Mouse (Mus musculus): ENCODE results near the gene Bmp7. TPM values are rescaled to one million over a fixed set of nuclear protein-coding genes. Genes with fewer than 3 reads are reported as not detected.

The Bmp7 gene
- total RNA-seq, 2 experiments from 2014 or later, result 10.8 to 12.2 TPM

DNA sequence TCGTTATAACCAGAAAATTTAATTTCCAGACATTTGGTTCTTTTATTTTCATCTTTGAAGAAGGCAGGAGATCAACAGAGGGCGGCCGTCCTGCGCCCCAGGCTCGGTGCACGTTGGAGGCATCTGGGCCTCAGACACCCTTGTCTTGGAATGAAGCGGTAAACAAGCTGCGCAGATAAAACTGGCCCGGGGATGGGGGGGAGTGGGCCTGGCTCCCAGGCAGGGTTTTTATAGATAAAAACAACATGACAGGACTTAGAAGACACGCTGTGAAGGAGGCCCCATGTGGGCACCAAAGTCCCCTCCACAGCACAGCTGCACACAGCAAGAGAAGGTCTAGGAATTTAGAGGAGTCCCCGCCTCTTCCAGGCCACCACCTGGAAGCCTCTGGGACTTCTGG, 10.6 kb upstream of the Bmp7 start:
- DNase-seq (ENCODE audit: low spot score in 2 of 2), result no peak
- intact Hi-C loops (cut with DNase I), result no loop called here

DNA sequence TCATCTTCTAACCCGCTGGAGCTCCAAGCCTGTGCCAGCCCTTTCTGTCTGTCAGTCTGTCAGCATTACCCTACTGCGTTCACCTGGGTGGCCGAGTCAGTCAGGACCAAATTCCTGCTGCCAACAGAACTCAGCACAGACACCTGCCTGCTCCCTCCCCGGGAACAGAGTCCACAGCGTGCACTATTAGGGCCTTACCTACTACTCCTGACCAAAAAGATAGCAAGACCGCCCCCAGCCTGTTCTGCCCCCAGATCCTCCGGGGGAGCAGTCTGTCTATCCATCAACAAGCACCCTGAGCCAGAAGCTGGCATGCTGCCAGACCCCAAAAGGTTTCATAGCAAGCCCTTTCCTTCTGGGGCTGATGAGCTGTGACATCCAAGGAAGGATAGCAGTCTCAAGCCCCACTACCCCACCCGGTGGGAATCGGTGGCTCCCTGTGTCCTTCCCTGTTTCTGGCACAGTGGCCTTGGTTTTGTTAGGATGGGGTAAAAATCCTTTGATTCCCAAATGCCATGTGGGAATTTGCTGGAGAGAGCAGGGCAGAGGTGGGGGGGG, 10.1 kb upstream of the Bmp7 start:
- intact Hi-C loops (cut with DNase I), result no loop called here
- no peak for DNase-seq (ENCODE audit: low spot score in 2 of 2)

DNA sequence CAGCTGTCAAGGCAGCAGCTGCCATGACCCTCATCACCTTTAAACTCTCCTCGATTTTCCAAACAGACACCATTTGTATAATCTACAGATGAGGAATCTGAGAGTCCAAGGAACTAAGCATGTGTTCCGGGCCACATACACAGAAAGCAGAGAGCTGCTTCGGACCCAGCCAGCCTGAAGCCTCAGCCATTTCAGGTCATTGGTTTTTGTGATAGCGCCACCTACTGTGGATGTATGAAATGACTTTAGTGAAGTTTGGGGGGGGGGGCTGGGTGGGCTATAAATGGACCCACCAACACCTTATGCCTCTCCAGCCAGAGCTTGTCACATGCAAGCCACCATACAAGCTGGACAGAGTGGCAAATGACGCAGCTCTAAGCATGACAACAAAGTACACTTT, 8.9 kb upstream of the Bmp7 start:
- intact Hi-C loops (cut with DNase I), result no loop called here
- no peak for DNase-seq (ENCODE audit: low spot score in 2 of 2)

DNA sequence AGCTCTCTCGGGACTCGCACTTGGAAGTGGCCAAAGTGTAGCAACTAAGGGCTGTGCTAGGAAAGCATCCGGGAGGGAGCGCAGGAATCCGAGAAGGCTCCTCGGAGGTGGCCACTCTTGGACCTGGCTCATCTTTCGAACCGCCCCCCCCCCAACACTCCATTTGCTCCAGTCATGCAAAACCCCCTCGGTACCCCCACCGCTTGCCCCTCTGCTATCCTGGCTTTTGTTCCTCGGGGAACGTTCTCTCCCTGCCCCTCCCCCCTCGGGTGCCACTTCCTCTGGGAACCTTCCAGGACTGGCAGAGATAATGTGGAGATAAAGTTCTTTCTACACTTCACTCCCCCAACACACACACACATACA, 660 bp upstream of the Bmp7 start:
- no peak for DNase-seq (ENCODE audit: low spot score in 2 of 2)
- intact Hi-C loops (cut with DNase I), result no loop called here

DNA sequence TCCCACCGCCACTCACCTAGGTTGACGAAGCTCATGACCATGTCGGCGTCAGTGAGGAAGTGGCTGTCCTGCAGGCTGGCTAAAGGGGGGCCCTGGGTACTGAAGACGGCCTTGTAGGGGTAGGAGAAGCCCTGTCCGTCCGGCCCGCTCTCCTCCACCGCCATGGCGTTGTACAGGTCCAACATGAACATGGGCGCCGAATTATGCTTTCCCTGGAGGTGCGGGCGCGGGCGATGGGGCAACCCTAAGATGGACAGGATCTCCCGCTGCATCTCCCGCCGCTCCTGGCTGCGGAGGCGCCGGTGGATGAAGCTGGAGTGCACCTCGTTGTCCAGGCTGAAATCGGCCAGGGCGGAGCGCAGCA, 500 bp downstream of the Bmp7 start:
- no peak for DNase-seq (ENCODE audit: low spot score in 2 of 2)
- intact Hi-C loops (cut with DNase I), result loop anchor here (5.0 kb wide), 1 partner anchor 102 kb away; no protein-coding TSS in a partner anchor

DNA sequence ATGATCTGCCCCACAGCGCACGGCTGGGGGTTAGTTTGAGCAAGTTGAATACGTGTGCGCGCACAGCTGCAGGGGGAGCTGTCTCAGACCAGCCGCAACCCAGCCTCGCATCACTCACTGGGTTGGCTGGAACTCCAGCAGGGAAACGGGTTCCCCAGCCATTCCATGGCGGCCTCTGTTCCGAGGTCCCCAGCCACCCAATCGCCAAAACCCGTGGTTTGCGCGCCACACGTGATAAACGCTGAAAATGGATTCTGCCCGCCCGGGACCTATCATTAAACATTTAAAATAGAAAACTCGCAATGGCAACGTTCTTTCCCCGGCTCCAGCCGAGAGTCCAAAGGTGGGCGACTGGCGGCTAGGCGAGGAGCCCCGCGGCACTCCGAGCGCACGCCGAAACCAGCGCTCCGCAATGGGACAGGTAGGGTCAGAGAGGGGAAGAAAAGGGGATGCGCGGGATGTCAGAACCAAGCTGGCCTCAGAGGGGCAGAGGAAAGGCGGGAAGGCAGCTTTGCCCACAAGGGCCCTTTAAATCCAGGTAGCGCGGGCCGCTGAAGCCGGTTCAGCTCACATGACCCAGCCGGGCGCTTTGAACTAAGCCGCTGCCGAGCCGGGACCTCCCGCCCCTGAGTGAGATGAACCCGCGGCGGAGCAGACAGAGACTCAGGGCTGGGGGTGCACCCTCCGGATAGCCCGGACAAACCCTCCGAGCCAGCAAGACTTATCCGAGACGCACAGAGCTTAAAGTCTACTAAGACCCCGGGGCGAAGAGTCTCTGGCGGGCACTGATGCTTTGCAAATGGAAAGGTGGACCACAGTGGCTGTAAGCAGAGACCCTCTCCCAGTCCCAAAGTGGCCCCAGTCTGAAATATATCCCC, 1.1 kb downstream of the Bmp7 start:
- intact Hi-C loops (cut with DNase I), result loop anchor here (5.0 kb wide), 1 partner anchor 102 kb away; no protein-coding TSS in a partner anchor
- no peak for DNase-seq (ENCODE audit: low spot score in 2 of 2)

DNA sequence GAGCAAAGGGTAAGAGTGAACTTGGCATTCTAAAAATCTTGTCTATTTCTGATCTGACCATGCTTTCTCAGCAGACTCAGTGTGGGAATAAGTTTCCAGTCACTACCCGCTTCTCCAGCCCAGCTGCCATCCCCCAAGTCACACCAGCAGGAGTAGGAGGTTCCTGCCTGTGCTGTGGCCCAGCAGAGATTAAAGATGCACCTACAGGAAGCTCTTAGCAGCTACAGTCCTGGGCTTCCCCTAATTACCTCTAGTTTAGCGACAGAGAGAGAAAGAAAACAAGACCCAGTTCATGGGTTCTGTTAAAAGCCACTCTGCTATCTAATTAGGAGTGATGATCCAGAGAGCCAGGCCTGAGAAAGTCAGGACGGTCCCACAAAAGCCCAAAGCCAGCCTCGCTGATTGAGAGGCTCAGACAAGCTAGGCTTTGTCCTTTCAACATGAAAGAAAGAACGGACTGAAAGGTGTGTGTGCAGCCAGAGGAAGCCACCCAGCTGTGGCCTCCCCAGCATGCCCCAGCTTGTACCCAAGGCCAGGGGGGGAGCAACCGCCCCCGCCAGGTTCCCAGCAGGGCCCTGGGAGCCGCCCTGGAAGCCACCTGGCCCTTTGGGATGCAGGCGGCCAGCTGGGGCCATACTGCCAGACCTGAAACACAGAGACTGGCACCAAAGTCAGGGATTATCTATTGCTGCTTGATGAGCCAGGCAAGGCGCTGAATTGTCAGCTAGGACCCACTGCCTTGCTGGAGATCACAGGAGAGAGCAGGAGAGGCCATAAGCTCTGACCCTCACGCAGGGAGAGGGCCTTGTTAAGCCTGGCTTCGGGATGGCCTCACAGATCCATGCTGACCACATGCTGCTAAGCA, 2.6 kb downstream of the Bmp7 start:
- DNase-seq (ENCODE audit: low spot score in 2 of 2), result no peak

DNA sequence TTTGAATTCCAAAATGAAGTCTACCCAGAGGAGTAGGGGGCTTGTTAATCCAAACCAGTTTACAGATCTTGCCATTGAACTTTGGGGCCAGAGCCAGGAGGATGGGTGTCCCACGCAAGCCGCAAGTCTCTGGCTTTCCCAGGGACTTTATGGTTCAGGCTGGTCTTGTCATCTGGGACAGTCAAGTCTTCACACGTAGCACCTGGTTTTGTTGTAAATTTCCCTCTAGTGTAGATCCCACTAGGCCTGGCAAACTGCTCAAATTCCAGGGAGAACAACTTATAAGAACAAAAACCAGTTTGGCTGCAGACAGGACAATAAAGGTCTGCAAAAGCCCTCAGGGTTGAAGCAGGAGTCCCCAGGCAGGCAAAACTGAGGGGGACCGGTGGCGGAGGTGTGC, 3.3 kb downstream of the Bmp7 start:
- intact Hi-C loops (cut with DNase I), result loop anchor here (5.0 kb wide), 1 partner anchor 100 kb away; no protein-coding TSS in a partner anchor
- DNase-seq (ENCODE audit: low spot score in 2 of 2), result no peak

More for the DNA sequence above, 2.6 kb downstream of the Bmp7 start:
- intact Hi-C loops (cut with DNase I), result loop anchor here (5.0 kb wide), 1 partner anchor 100 kb away; no protein-coding TSS in a partner anchor

DNA sequence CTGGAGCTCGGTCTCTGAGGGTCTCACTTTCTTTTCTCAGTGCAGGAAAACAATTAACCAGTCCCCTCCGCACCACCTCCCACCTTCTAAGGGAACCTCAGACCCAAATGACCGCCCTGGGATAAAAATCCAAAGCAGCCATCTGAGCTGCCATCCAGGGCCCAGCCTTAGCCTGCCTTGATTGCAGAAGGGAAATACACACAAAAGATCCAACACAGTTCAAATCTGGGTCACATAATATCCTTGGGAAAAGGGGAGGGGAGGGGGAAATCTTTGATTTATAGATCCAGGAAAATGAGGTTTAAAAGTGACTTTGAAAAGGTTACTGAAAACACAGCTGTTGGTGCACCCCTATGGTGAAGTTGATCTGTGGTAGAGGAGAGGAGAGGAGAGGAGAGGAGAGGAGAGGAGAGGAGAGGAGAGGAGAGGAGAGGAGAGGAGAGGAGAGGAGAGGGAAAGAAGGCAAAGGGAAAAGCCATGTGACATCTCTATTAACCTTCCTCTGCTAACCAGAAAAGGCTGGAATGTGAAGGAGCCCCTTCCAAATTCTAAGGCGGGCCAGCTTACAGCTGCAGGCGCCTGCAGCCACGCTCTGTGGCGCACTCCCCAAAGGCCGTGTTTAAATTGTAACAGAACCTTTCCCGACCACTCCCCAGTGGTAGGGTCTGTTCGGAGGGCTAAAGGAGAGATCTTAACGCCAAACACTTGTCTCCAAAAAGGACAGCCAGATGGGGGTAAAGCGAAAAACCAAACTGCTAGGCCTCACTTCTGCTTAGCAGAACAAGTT, 4.2 kb downstream of the Bmp7 start:
- DNase-seq (ENCODE audit: low spot score in 2 of 2), result no peak
- intact Hi-C loops (cut with DNase I), result loop anchor here (5.0 kb wide), 1 partner anchor 99 kb away; no protein-coding TSS in a partner anchor

DNA sequence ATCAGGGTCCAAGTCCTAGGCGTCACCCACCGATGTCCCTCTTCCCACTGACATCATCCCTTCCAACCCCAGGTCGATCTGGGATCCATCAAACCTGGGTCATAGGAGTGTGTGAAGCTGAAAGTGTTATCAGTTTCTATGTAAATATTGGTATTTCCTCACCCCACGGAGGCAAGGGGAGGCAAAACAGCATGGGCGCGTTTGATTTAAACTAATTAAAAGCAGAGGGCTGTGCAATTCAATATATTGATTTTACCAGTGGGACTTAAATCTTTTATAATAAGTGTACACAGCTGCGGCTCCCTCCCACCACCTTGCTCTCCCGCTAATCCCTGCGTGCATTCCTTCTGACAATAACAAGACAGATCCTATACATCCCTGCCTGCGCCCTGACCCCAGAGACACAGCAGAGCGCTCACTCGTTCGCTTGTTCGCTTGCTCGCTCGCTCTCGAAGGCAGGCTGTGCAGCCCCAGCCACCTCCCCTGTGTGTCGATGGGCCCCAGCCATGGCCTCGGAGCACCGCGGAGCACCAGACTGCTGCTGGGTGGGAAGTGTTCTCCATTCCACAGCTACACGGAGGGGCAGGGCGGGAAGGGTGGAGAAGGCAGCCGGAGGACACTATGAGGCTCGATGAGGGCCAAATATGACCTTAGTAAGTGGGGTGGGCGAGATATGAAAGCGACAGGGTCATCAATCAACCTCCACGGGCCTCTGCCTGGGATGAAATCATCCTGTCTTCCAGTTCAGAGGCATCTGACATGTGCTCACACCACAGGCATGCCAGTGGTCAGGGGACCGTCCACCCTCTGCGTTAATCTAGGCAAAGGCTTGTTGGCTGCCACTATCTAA, 5.0 kb downstream of the Bmp7 start:
- intact Hi-C loops (cut with DNase I), result loop anchor here (5.0 kb wide), 1 partner anchor 98 kb away; no protein-coding TSS in a partner anchor
- DNase-seq (ENCODE audit: low spot score in 2 of 2), result no peak

DNA sequence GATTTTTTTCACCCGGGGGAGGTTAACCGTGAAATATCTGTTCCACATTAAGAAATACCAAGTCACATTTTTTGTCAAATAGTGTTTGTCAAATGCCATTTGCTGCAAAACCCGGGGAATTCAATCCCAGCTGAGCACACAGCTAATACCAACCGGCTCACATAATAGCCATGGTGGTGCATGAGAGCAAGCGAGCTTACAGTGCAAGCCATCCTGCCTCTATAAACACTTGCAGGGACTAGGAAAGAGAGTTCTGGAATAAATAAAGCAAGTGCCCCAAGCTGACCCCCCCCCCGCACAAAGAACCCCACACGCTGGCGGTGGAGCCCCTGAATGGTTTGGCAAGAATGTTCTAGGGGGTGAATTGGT, 5.7 kb downstream of the Bmp7 start:
- intact Hi-C loops (cut with DNase I), result no loop called here

DNA sequence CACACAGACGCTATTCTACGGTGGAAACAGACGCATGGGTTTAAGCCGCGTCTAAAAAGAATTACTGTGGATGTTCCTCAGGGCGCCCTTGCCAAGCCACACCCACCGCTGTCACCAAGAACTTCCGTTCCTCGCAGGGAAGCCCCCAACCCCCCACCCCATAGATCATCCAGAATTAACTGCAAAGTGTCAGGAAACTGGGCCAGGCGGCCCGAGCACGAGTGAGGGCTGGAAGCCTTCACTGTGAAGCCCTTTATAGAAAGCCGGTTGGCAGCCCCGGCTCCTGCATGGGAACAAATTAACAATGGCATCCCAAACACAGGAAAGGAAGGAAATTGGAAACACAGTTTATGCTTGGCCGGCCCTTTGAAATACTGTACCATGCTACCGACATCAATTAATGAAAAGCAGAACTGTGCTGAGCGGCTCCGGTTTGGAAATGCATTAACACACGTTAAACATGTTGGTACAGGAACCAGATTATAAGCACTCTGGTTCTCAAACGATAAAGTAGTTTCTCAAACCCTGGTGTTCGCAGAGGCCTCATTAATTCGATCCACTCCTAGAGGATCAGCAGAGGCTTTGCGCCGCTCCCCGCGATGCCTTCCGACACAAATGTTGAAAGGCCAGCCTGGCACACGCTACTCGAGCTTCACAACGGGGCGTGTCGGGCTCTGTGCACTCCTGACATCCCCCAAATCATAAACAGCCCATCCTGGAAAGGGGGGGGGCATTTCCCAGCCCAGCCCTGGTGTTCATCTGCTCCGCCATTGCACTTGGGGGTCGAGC, 6.3 kb downstream of the Bmp7 start:
- intact Hi-C loops (cut with DNase I), result no loop called here
- DNase-seq (ENCODE audit: low spot score in 2 of 2), result peak in 1 of 2 experiments; percentile 35

More for the DNA sequence above, 5.7 kb downstream of the Bmp7 start:
- DNase-seq (ENCODE audit: low spot score in 2 of 2), result no peak

DNA sequence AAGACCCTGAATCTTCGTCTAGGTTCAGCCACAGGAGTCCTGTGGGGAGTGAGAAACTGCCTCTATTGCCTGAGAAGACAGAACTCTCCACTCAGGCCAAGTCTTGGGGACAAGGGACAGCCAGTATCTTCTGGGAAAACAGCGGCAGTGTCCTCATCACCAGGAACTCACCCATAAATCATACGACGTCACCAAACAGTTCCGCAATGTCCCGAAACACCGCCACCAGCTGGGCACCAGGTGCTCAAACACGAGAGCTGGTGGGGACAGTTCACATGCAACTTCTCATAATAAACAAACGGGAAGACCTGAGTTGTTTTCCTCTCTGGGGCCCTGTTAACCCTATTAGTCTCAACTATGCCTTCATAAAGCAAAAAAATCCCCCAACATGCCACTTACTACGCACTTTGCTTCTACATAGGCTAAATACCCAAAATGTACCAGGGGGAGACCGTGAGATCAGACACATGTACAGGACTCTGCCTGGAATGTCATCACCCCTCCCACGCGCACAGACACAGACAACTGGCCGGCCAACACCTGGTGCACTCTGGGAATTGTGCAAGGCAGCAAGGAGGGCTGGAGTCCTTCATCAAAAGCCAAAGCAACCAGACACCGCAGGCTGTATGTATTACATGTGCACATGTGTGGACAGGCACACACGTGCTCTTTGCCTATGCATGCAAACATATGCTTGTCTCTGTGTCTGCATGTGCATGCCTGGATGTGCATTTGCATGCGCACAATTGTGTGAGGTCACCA, 8.8 kb downstream of the Bmp7 start:
- no peak for DNase-seq (ENCODE audit: low spot score in 2 of 2)
- intact Hi-C loops (cut with DNase I), result no loop called here

DNA sequence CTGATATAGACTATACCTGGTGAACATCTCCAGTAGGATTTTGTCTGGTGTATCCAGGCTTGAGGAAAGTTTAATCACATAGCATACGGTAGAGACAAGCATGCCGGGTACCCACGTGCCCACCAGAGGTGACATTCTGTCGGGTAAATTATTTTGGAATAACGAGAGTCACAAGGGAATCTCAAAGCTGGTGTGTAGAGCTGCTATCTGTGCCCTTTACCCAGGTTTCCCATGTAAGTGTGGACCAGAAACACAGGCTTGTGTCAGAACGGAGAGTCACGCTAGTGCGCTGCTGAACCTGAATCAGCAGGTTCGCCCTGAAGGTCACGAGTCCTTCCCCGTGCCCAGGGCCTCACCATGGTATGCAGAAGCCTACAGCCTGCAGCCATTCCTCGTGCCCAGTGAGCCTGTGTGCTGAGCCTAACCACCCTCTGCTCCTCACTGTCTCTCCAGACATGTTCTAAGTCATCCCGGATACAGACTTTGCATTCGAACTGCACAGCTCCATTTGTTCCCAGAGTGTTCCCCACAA, 10.2 kb downstream of the Bmp7 start:
- intact Hi-C loops (cut with DNase I), result no loop called here

DNA sequence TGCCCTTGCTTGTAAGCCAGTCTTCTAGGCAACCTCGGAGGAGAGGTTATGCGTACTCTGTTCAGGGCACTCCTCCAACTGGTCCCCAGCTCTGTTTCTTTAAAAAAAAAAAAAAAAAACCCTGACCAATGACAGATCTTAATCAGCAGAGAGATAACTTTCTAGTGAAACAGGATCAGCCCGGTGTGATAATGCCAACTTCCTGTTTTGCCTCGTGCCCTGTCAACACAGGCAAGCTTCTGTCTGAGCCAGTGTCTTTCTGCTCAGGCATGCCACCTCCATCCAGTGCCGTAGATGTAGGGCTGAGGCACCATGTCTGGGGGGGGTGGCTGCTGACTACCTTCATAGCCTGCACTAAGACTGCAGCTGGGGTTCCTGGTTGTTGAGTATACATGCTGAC, 12.5 kb downstream of the Bmp7 start:
- DNase-seq (ENCODE audit: low spot score in 2 of 2), result no peak
- intact Hi-C loops (cut with DNase I), result no loop called here

More for the DNA sequence above, 10.2 kb downstream of the Bmp7 start:
- DNase-seq (ENCODE audit: low spot score in 2 of 2), result no peak

DNA sequence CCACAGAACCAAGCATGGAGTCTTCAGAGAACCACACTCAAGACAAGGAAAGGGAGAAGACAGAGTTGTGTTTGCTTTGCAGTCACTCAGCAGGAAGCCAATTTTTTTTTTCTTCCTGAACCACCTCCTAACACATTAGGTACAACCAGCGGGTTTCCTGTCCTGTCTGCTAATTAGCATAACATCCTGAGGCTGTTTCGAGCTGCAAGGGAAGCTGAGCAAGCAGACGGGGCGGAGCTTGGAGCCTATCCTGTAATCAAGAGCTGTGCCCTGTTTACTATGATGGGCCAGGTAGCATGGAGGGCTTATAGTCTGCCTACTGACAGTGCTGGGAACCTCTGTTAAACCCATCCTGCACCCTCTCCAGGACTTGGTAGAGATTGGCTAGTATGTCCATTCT, 13.8 kb downstream of the Bmp7 start:
- intact Hi-C loops (cut with DNase I), result no loop called here
- no peak for DNase-seq (ENCODE audit: low spot score in 2 of 2)

DNA sequence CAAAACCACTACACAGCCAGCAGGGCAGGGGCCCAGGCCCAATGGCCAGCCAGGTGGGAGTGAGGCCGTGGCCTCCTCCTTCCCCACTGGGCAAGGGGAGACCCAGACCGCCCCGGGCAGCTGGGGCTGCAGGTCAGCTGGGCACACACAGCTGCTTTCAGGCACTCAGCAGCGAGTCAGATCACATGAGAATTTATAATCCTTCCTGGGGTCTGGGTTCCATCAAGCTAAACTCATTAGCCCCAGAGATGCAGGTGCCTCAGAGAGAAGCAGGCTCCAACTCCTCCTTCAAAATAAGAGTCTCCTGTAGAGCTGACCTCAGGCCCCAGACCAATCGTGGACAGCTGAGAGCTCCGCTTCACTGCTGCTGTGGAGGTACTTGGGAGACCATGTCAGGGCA, 15.2 kb downstream of the Bmp7 start:
- intact Hi-C loops (cut with DNase I), result no loop called here
- no peak for DNase-seq (ENCODE audit: low spot score in 2 of 2)

Data from left cerebral cortex, postnatal 25 days (tissue).